Mouse (Mus musculus) spleen, adult 18-20 months (tissue): ENCODE results near the gene Sart3.
"Not testable (repeated sequence)": the region's sequence is repeated elsewhere in the genome, so short reads cannot be mapped to it uniquely, and the experiment has no call there.

Experiments
- DNase-seq, 2 experiments: peaks; one replicate each; pipeline ENCODE4 v3.0.0; 2022; ENCODE audit warnings: mixed read lengths in 2 of 2

The Sart3 gene

DNA sequence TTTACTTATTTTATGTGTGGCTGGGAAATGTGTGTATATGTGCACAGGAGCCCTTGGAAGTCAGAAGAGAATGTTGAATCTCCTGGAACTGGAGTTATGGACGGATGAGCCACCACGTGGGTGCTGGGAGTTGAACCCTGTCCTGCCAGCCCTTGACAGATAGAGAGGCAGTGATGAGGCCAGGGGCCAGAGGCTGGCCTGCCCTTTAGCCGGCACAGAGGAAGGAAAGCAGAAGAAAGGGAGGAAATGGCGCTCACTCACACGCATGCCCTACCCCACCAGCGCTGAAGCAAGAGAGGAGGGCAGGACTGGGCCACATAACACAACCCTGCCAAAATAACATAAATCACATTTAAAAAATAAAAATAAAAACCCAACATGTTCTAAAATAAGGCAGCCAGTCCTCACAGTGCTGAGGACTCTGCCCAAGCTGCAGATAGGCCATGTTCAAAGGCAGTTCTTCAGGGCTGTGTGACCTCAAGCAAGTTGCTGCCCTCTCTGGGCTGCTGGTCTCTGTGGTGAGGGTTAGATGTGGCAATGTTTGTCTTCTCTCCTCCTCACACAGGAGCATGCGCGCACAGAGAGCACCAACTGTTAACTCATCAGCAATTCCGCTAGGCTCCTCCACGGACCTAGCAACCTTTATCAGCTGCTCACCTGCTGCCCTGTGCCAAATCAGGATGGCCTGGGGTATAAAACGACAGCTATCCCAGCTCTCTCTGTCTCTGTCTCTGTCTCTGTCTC lies 18.3 kb upstream of the Sart3 start:
- no peak for DNase-seq

DNA sequence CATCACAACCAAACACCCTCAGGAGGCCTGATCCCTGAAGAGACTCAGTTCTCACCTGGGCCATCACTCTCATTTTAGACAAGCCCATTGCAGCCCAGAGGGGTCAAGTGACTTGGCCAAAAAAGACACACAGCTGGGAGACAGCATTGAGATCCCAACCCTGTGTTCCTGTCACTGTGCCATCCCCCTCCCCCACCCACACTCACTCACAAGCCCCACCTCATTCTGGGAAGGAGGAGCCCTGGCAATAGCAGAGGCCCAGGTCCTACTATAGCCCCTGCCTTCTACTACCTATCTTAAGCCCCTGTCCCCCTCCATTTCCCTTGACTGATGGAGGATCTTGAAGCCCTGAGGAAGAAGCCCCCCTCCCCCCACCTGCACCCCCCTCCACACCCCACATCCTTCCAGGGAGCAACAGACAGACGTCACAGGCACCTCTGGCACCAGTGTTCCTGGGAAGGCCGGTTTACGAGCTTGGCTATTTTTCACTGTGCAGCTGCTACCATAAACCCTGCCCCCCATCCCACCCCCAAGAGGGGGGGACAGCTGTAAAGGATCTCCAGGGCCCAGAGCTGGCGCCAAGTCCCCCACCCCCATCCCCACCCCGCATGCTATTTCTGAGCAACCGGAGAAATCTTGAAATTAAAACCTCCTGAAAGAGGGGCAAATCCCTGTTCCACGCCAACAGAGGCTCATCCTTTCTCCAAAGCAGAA lies 16.9 kb upstream of the Sart3 start:
- DNase-seq, result no peak

DNA sequence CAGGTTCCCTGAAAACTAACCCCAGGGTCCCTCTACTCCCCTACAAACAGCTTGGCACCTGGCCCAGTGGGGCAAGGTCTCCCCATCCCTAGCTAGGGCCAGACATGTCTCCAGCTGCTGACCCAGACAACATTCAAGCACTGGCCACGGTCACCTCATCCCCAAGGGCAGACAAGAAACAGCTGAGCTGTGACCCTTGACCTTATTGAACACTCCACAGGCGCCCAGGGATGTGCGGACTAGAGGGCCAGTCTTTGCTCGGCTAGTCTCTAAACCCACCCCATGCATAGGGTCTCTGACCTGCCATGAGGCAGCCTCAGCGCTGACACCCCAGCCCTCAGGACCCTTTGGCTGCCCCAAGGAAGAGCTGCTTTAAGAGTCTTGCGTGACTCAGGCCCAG lies 16.3 kb upstream of the Sart3 start:
- DNase-seq, result no peak

DNA sequence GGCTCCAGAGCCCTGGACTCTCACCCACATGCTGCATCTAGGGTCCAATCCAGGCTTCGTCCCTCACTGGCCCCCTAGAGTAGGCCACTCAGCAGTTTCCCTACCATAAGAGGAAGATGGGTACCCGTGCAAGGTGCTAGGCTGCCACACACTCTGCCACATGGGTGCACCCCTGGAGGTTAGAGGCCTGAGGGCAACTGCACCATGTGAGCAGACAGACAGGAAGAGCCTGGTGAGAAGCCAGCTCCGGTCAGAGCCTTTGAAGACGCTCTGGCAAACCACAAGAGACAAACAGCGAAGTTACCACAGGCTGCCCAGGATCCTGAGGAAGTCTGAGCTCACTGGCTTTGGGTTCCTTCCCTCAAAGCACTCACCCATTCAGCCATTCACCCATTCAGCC lies 14.7 kb upstream of the Sart3 start:
- no peak for DNase-seq

- not testable (repeated sequence) for DNase-seq
Measured at GRCm38 (mm10) chr5:113784104-113784503, 11.8 kb upstream of the Sart3 start.

GRCm38 (mm10) chr5:113783581-113784001 lies 11.3 kb upstream of the Sart3 start:
- peak; percentile 39 to 45 for DNase-seq

DNA sequence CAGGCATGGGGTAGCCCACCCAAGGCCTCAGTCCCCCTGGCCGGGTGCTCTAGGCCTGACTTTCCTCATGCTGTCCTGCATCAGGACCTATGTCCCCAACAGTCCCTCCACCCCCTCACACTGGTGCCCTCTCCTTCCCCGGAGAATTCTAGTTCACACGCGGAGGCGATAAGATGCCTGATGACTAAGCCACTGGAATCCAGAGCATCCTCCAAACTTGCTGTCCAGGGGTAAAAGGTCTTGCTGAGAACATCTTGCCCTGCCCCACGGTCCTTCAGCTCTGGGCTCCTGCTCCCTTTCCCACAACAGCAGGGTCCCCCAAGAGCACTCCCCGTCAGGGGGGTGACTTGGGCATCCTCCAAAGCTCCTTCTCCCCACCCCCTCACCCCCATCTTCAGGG lies 10.3 kb upstream of the Sart3 start:
- no peak for DNase-seq

- DNase-seq, result no peak
Measured at GRCm38 (mm10) chr5:113781875-113782274, 9.6 kb upstream of the Sart3 start.

- DNase-seq, result no peak
Measured at GRCm38 (mm10) chr5:113781254-113781653, 8.9 kb upstream of the Sart3 start.

GRCm38 (mm10) chr5:113780763-113781162 lies 8.5 kb upstream of the Sart3 start:
- no peak for DNase-seq

GRCm38 (mm10) chr5:113780082-113780752 lies 7.9 kb upstream of the Sart3 start:
- no peak for DNase-seq

DNA sequence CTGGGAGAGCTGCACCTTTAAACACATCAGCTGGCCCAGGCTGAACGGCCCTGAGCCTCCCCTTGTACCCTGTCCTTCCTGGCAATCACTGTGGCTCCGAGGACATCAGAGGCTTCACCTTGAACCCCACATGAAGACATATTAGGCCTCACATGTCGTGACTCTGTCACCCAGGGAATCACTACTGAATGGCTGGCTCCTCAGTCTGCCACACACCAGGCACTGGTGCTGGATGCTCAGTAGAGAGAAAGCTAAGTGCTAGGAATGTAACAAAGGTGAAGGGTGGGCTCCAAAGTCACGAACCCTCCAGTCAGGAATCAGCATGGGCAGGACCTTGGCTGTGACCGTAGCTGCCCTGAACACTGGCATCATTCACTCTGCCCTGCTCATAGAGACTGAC lies 7.3 kb upstream of the Sart3 start:
- DNase-seq, result no peak

- not testable (repeated sequence) for DNase-seq
Measured at GRCm38 (mm10) chr5:113777728-113778127, 5.4 kb upstream of the Sart3 start.

GRCm38 (mm10) chr5:113776896-113777226 lies 4.6 kb upstream of the Sart3 start:
- DNase-seq, result peak; percentile 53 to 56

GRCm38 (mm10) chr5:113776128-113776895 lies 4.0 kb upstream of the Sart3 start:
- peak in 1 of 2 experiments; percentile 35 for DNase-seq

DNA sequence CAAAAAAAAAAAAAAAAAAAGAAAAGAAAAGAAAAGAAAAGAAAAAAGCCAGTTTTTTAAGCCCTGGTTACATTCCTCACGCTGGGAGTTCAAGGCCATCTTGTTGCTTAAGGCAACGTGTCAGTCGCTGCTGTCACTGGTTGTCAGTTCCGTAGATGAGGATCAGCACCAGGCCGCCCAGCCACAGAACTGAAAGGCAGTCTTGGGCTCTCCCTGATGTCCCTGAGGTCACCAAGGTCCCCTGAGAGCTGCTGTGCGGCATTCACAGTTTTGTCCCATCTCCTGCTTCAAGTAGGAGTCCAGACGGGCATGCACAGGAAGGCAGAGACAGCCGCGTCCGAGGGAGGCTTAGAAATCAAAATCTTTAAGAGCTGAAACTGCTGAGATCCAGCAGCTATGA lies 3.3 kb upstream of the Sart3 start:
- DNase-seq, result peak in 1 of 2 experiments; percentile 19

DNA sequence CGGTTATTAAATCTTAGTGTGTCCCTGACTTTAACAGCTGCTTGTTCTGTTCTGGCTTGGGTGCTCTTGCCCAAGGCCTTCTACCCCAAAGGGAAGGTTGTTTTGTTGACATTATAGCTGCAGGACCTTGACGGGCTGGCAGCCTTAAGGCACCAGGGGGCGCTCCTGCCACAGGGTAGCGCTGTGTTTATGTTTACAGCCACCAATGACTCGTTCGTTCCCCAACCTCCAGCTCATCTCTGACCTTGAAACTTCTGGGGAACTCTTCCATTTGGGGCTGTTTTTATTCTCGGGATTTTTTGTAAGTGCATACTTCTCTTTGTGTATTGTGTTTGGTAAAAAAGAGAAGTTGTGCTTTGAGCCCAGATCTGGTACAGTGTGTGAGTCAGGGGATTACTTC lies 1.4 kb upstream of the Sart3 start:
- peak; percentile 75 to 87 for DNase-seq

DNA sequence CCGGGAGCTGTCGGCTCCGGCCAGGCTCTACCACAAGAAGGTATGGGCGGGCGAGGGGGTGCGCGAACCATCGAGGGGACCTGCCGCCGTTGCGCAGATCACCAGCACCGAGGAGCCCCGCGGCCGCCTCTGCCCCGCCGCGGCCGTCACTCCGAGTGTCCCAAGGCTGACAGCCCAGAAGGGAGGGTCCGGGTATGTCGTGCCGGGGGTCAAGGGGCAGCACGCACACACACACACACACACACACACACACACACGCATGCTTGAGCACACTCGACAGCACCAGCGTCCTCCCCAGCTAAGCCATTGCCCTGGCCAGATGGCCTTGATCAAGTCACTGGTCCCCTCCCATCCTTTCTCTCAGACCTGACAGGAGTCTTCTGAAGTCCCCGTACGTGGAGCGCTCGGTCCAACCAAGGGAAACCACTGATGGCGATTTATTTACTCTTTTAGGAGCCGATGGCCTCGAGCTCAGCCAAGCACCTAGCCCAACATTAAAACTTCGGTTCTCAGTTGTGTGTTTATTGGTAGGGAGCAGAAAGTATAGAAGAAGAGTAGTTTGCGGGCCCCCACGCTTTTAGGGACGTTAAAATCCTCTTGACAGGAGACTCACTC lies 702 bp upstream of the Sart3 start:
- no peak for DNase-seq

DNA sequence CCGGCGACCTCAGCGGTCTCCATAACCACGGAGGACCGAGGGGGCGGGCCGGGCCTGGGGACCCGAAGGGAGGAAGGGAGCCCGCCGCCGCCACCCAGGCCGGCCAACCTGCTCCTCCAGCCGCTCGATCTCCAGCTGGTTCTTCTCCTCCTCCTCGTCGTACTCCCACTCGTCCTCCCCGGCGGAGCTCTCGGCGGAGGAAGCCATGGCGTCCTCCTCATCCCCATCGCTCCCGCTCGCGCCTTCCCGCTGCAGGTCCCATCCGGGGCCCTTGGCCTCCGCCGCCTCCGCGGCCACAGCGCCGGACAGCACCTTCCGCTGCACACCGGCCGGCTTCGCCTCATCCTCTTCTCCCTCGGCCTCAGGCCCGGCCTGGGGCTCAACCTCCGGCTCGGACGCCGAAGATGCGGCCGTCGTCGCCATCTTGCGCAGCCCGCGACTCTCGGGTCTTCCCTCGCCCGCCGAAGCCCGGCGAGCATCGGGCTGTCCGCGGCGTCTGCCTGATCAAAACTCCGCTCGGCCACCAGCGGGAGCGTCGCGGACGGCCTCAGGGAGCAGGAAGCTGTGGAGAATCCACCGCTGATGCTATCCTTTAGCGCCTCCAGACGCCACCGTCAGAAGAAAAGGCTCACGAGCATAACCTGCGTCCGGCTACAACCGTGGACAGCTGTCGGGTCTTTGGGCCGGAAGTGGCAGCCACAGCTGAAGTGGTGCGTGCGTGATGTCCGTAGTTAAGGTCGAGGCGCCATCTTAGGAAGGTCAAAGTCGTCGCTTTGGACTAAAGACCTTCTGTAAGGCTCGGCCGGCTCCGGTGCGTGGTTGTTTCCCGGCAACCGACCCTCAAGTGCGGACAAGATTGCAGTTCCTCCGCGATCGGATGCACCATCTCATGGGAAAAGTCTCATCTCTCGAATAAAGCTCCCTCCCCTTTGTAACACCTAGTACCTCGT lies 822 bp downstream of the Sart3 start:
- DNase-seq, result peak; percentile 77 to 80

GRCm38 (mm10) chr5:113768806-113769205 lies 3.5 kb downstream of the Sart3 start:
- no peak for DNase-seq
